ENCODE assay signal across 10 mouse cellular contexts in genomic region chr1:134872678-134873077, GRCm38 (mm10).
"Had no signal": no experiment of that assay in that cellular context is flagged by ENCODE, and none has a peak within 500 bp of the region (broad histone marks: within the 10 kb centered on the region; RNA-seq: fewer than 3 reads in every experiment).

No protein-coding gene starts in this region.

- DNase-seq: kidney, adult 2 months; kidney, postnatal 25 days; layer of hippocampus, adult 9-11 months; lung, adult 2 months; right cerebral cortex, adult 18-20 months; thymus, adult 2 months; thymus, postnatal 25 days had no signal

- ATAC-seq: intestine, embryonic 16.5 days; lung, postnatal 0 days; midbrain, embryonic 16.5 days had no signal
